Mouse (Mus musculus): ENCODE data around the gene Ubb. TPM values are rescaled to one million over a fixed set of nuclear protein-coding genes. Genes with fewer than 3 reads are reported as not detected.
A peak's percentile ranks its signal among the peaks of the same experiment; 100 is the strongest.

Ubb gene
- polyA plus RNA-seq, 1 experiment from 2014 or later, result 2,952 TPM

- H3K27ac ChIP-seq (ENCODE audit: low read depth), result peak overlapping the region; percentile 92
- DNase-seq (peak; percentile 96), ATAC-seq (ENCODE audit: insufficient read depth) (peak; percentile 86)
- peak overlapping the region; percentile 70 for H3K4me2 ChIP-seq
- peaks cover 27% of the 10 kb centered on the region for H3K36me3 ChIP-seq (ENCODE audit: insufficient read depth)
- H3K9me3 ChIP-seq (ENCODE audit: low read depth, low read length), result no peaks in the 10 kb centered on the region
- peaks cover 21% of the 10 kb centered on the region; the same call in 1 of the 2 replicates for H3K4me1 ChIP-seq (ENCODE audit: insufficient read depth)
- H3K4me3 ChIP-seq (ENCODE audit: low read depth, low read length), result peak overlapping the region; percentile 69
- WGBS, result under 1% methylated on average over 58 of the region's 58 CpGs
- H3K27me3 ChIP-seq (ENCODE audit: insufficient read depth, low read length), result no peaks in the 10 kb centered on the region
- peak overlapping the region; percentile 81 for H3K9ac ChIP-seq
- no peak for TF ChIP-seq CTCF (IDR thresholded peaks at IDR 0.05; ENCODE audit: low read depth)
Observed at GRCm38 (mm10) chr11:62551226-62552119, 502 bp downstream of the Ubb start.

GRCm38 (mm10) chr11:62553186-62553585 is 2.2 kb downstream of the Ubb start:
- Histone ChIP-seq H3K9ac (peak overlapping the region; percentile 55), H3K4me3 (ENCODE audit: low read depth, low read length) (peak overlapping the region; percentile 55), H3K36me3 (ENCODE audit: insufficient read depth) (peaks cover 27% of the 10 kb centered on the region), H3K27ac (ENCODE audit: low read depth) (no peak overlapping the region), H3K4me1 (ENCODE audit: insufficient read depth) (peaks cover 21% of the 10 kb centered on the region; the same call in 1 of the 2 replicates), H3K27me3 (ENCODE audit: insufficient read depth, low read length) (no peaks in the 10 kb centered on the region), H3K4me2 (peak overlapping the region; percentile 99), H3K9me3 (ENCODE audit: low read depth, low read length) (no peaks in the 10 kb centered on the region)
- DNase-seq (no peak), ATAC-seq (ENCODE audit: insufficient read depth) (no peak)
- WGBS, result 14% methylated on average over 1 of the region's 1 CpGs
- no peak for TF ChIP-seq CTCF (IDR thresholded peaks at IDR 0.05; ENCODE audit: low read depth)

- TF ChIP-seq CTCF (IDR thresholded peaks at IDR 0.05; ENCODE audit: low read depth), result no peak
- DNase-seq (no peak), ATAC-seq (ENCODE audit: insufficient read depth) (no peak)
- Histone ChIP-seq H3K27ac (ENCODE audit: low read depth) (no peak overlapping the region), H3K36me3 (ENCODE audit: insufficient read depth) (peaks cover 27% of the 10 kb centered on the region), H3K4me1 (ENCODE audit: insufficient read depth) (peaks cover 21% of the 10 kb centered on the region; the same call in 1 of the 2 replicates), H3K4me3 (ENCODE audit: low read depth, low read length) (peak overlapping the region; percentile 55), H3K27me3 (ENCODE audit: insufficient read depth, low read length) (no peaks in the 10 kb centered on the region), H3K4me2 (peak overlapping the region; percentile 99), H3K9ac (peak overlapping the region; percentile 55), H3K9me3 (ENCODE audit: low read depth, low read length) (no peaks in the 10 kb centered on the region)
- 70% methylated on average over 5 of the region's 5 CpGs for WGBS
Observed at GRCm38 (mm10) chr11:62553633-62554032, 2.7 kb downstream of the Ubb start.

- H3K36me3 ChIP-seq (ENCODE audit: insufficient read depth), result peaks cover 27% of the 10 kb centered on the region
- no peak for TF ChIP-seq CTCF (IDR thresholded peaks at IDR 0.05; ENCODE audit: low read depth)
- H3K4me3 ChIP-seq (ENCODE audit: low read depth, low read length), result peak overlapping the region; percentile 55
- no peak for ATAC-seq (ENCODE audit: insufficient read depth)
- H3K4me1 ChIP-seq (ENCODE audit: insufficient read depth), result peaks cover 23% of the 10 kb centered on the region; the same call in 1 of the 2 replicates
- 72% methylated on average over 5 of the region's 5 CpGs for WGBS
- no peak for DNase-seq
- H3K4me2 ChIP-seq, result peak overlapping the region; percentile 99
- H3K9ac ChIP-seq, result 0 out of 2 replicates have a peak overlapping the region, but pooled peaks have one; percentile 55
- no peaks in the 10 kb centered on the region for H3K9me3 ChIP-seq (ENCODE audit: low read depth, low read length)
- no peak overlapping the region for H3K27ac ChIP-seq (ENCODE audit: low read depth)
- H3K27me3 ChIP-seq (ENCODE audit: insufficient read depth, low read length), result no peaks in the 10 kb centered on the region
Observed at GRCm38 (mm10) chr11:62554163-62554855, 3.3 kb downstream of the Ubb start.

GRCm38 (mm10) chr11:62554934-62555517 is 4.1 kb downstream of the Ubb start:
- no peak for DNase-seq
- H3K9ac ChIP-seq, result no peak overlapping the region
- no peaks in the 10 kb centered on the region for H3K9me3 ChIP-seq (ENCODE audit: low read depth, low read length)
- peak overlapping the region; percentile 55; the same call in 1 of the 2 replicates for H3K4me3 ChIP-seq (ENCODE audit: low read depth, low read length)
- H3K27me3 ChIP-seq (ENCODE audit: insufficient read depth, low read length), result no peaks in the 10 kb centered on the region
- no peak for ATAC-seq (ENCODE audit: insufficient read depth)
- H3K4me2 ChIP-seq, result peak overlapping the region; percentile 99
- H3K36me3 ChIP-seq (ENCODE audit: insufficient read depth), result peaks cover 27% of the 10 kb centered on the region
- H3K4me1 ChIP-seq (ENCODE audit: insufficient read depth), result peaks cover 16% of the 10 kb centered on the region; the same call in 1 of the 2 replicates
- TF ChIP-seq CTCF (IDR thresholded peaks at IDR 0.05; ENCODE audit: low read depth), result no peak
- H3K27ac ChIP-seq (ENCODE audit: low read depth), result no peak overlapping the region

GRCm38 (mm10) chr11:62555896-62556412 is 5.0 kb downstream of the Ubb start:
- Histone ChIP-seq H3K27ac (ENCODE audit: low read depth) (no peak overlapping the region), H3K4me1 (ENCODE audit: insufficient read depth) (peaks cover 16% of the 10 kb centered on the region; the same call in 1 of the 2 replicates), H3K9me3 (ENCODE audit: low read depth, low read length) (no peaks in the 10 kb centered on the region), H3K9ac (no peak overlapping the region), H3K27me3 (ENCODE audit: insufficient read depth, low read length) (no peaks in the 10 kb centered on the region), H3K4me2 (no peak overlapping the region), H3K36me3 (ENCODE audit: insufficient read depth) (peaks cover 27% of the 10 kb centered on the region), H3K4me3 (ENCODE audit: low read depth, low read length) (no peak overlapping the region)
- DNase-seq (no peak), ATAC-seq (ENCODE audit: insufficient read depth) (no peak)
- no peak for TF ChIP-seq CTCF (IDR thresholded peaks at IDR 0.05; ENCODE audit: low read depth)
